In genomic region chr3:132085112-132085822, GRCm38 (mm10) we compare ENCODE assay signal across 8 mouse cellular contexts. TPM values are rescaled to one million over a fixed set of nuclear protein-coding genes. Genes with fewer than 3 reads are reported as not detected.
DNase-seq lines count a peak whose midpoint lies in the region; ATAC-seq and TF ChIP-seq lines count a peak whose summit lies in the region.

Gene Dkk2 (plus strand): TSS chr3:132085292.

- DNase-seq in lung, embryonic 14.5 days: peak; percentile 57
- DNase-seq in lung, adult 2 months: no peak
- no peak for DNase-seq in liver, embryonic 13.5 days
- DNase-seq in retina, postnatal 1 day: peak; percentile 53
- DNase-seq in cerebellum, adult 11 months: no peak
- DNase-seq in right cerebral cortex, adult 18-20 months: no peak

- ATAC-seq in lung, embryonic 14.5 days (ENCODE audit: insufficient read depth): peak; percentile 65
- ATAC-seq in embryonic facial prominence, embryonic 13.5 days (ENCODE audit: insufficient number of reproducible peaks, insufficient read depth, low FRiP score, low TSS enrichment, low read depth): 0 out of 2 replicates have a peak, but pooled peaks have one; percentile 35
- 0 out of 2 replicates have a peak, but pooled peaks have one; percentile 34 for ATAC-seq in hindbrain, embryonic 16.5 days
- ATAC-seq in liver, embryonic 13.5 days (ENCODE audit: low read depth): no peak

- no peak for TF ChIP-seq POLR2A in lung, adult 2 months (IDR thresholded peaks at IDR 0.05; ENCODE audit: borderline replicate concordance, extremely low read depth, low read depth, low read length)

- H3K9ac ChIP-seq in lung, embryonic 14.5 days: peak within 1 kb of the TSS; percentile 32
- peak within 1 kb of the TSS; percentile 79 for H3K9ac ChIP-seq in embryonic facial prominence, embryonic 13.5 days
- H3K9ac ChIP-seq in hindbrain, embryonic 16.5 days (ENCODE audit: low read depth, low read length): peak within 1 kb of the TSS; percentile 60
- H3K9ac ChIP-seq in liver, embryonic 13.5 days: no peak within 1 kb of the TSS

- H3K27me3 ChIP-seq in lung, embryonic 14.5 days (ENCODE audit: insufficient read depth, low read length): peaks cover 36% of the 10 kb centered on the region
- H3K27me3 ChIP-seq in embryonic facial prominence, embryonic 13.5 days: peaks cover 16% of the 10 kb centered on the region
- H3K27me3 ChIP-seq in hindbrain, embryonic 16.5 days (replicated peaks; ENCODE audit: control insufficient read depth, insufficient read depth, low read length): peaks cover 7% of the 10 kb centered on the region
- H3K27me3 ChIP-seq in liver, embryonic 13.5 days: peaks cover 31% of the 10 kb centered on the region

- under 1% methylated on average over 33 of the region's 33 CpGs for WGBS in lung, embryonic 14.5 days
- 2% methylated on average over 33 of the region's 33 CpGs for WGBS in lung, adult 2 months
- under 1% methylated on average over 33 of the region's 33 CpGs for WGBS in embryonic facial prominence, embryonic 13.5 days
- 0% methylated on average over 33 of the region's 33 CpGs for WGBS in hindbrain, embryonic 16.5 days
- WGBS in liver, embryonic 13.5 days (ENCODE audit: insufficient replicate concordance): 2% methylated on average over 33 of the region's 33 CpGs

- H3K4me2 ChIP-seq in lung, embryonic 14.5 days: peak within 1 kb of the TSS; percentile 90
- H3K4me2 ChIP-seq in embryonic facial prominence, embryonic 13.5 days: peak within 1 kb of the TSS; percentile 93
- peak within 1 kb of the TSS; percentile 100 for H3K4me2 ChIP-seq in hindbrain, embryonic 16.5 days (ENCODE audit: low read length)
- H3K4me2 ChIP-seq in liver, embryonic 13.5 days: peak within 1 kb of the TSS; percentile 53

- H3K4me1 ChIP-seq in lung, embryonic 14.5 days (ENCODE audit: insufficient read depth): peaks cover 15% of the 10 kb centered on the region
- H3K4me1 ChIP-seq in lung, adult 2 months (ENCODE audit: control insufficient read depth, insufficient read depth, low read length): peaks cover 6% of the 10 kb centered on the region
- peaks cover 29% of the 10 kb centered on the region for H3K4me1 ChIP-seq in embryonic facial prominence, embryonic 13.5 days
- peaks cover 24% of the 10 kb centered on the region for H3K4me1 ChIP-seq in hindbrain, embryonic 16.5 days (ENCODE audit: control insufficient read depth, insufficient read depth, low read depth, low read length)
- H3K4me1 ChIP-seq in liver, embryonic 13.5 days (replicated peaks): 0 out of 2 replicates have a peak, but pooled peaks cover 2% of the 10 kb centered on the region

- no peak within 1 kb of the TSS for H3K27ac ChIP-seq in lung, embryonic 14.5 days (ENCODE audit: low read depth)
- peak within 1 kb of the TSS; percentile 78 for H3K27ac ChIP-seq in embryonic facial prominence, embryonic 13.5 days
- H3K27ac ChIP-seq in hindbrain, embryonic 16.5 days (ENCODE audit: low read depth, low read length): no peak within 1 kb of the TSS
- no peak within 1 kb of the TSS for H3K27ac ChIP-seq in liver, embryonic 13.5 days

- no peaks in the 10 kb centered on the region for H3K36me3 ChIP-seq in lung, embryonic 14.5 days (ENCODE audit: insufficient read depth)
- no peaks in the 10 kb centered on the region for H3K36me3 ChIP-seq in embryonic facial prominence, embryonic 13.5 days
- H3K36me3 ChIP-seq in hindbrain, embryonic 16.5 days (ENCODE audit: control insufficient read depth, insufficient read depth, low read length): no peaks in the 10 kb centered on the region
- H3K36me3 ChIP-seq in liver, embryonic 13.5 days: no peaks in the 10 kb centered on the region

- peak within 1 kb of the TSS; percentile 44 for H3K4me3 ChIP-seq in lung, embryonic 14.5 days (ENCODE audit: low read depth, low read length)
- no peak within 1 kb of the TSS for H3K4me3 ChIP-seq in lung, adult 2 months (replicated peaks; ENCODE audit: extremely low read depth, low read depth, low read length)
- H3K4me3 ChIP-seq in embryonic facial prominence, embryonic 13.5 days: peak within 1 kb of the TSS; percentile 62
- H3K4me3 ChIP-seq in hindbrain, embryonic 16.5 days (ENCODE audit: low read length): peak within 1 kb of the TSS; percentile 55
- peak within 1 kb of the TSS; percentile 34 for H3K4me3 ChIP-seq in liver, embryonic 13.5 days (replicated peaks)

- no peaks in the 10 kb centered on the region for H3K9me3 ChIP-seq in lung, embryonic 14.5 days (ENCODE audit: low read depth, low read length)
- H3K9me3 ChIP-seq in embryonic facial prominence, embryonic 13.5 days: no peaks in the 10 kb centered on the region
- H3K9me3 ChIP-seq in hindbrain, embryonic 16.5 days (ENCODE audit: control insufficient read depth, low read length): no peaks in the 10 kb centered on the region
- H3K9me3 ChIP-seq in liver, embryonic 13.5 days (replicated peaks): no peaks in the 10 kb centered on the region

- no peak for TF ChIP-seq CTCF in lung, embryonic 14.5 days (IDR thresholded peaks at IDR 0.05; ENCODE audit: low read depth)
- TF ChIP-seq CTCF in lung, adult 2 months (IDR thresholded peaks at IDR 0.05; ENCODE audit: insufficient read depth, low read length): no peak

RNA-seq across cellular contexts. Expression of gene Dkk2, which starts in this region (rescaled TPM):
- polyA plus RNA-seq in lung, embryonic 14.5 days (2014; fragmentation: Nextera tagmentation; extraction: Ambion mirVana): 1.9 and 2.1 TPM in 2 replicates
- polyA plus RNA-seq in lung, adult 2 months (2012; rRNA removed): 0.15 and 1.1 TPM in 2 replicates
- polyA plus RNA-seq in embryonic facial prominence, embryonic 13.5 days (2015; fragmentation: Nextera tagmentation; extraction: Ambion mirVana): 32.7 and 40.1 TPM in 2 replicates
- 1.9 and 2.1 TPM in 2 replicates for polyA plus RNA-seq in hindbrain, embryonic 16.5 days (2015; fragmentation: Nextera tagmentation; extraction: Ambion mirVana)
- polyA plus RNA-seq in liver, embryonic 13.5 days (2015; fragmentation: Nextera tagmentation; extraction: Ambion mirVana): 0.56 and 0.65 TPM in 2 replicates

Comparison
In these comparisons a context has a peak if more than half of its experiments do, and no peak if none do; other contexts are left out.
1. RNA of gene Dkk2 (polyA plus RNA-seq): 32.7 to 40.1 TPM in embryonic facial prominence, embryonic 13.5 days; 1.9 to 2.1 TPM in lung, embryonic 14.5 days, 1.9 to 2.1 TPM in hindbrain, embryonic 16.5 days, 0.15 to 1.1 TPM in lung, adult 2 months and 0.56 to 0.65 TPM in liver, embryonic 13.5 days; every median in the first group is over 10 times any median in the second.
2. DNase-seq: peak in lung, embryonic 14.5 days (single experiment) and retina, postnatal 1 day (single experiment); none in lung, adult 2 months (single experiment), liver, embryonic 13.5 days (single experiment), cerebellum, adult 11 months (single experiment) and right cerebral cortex, adult 18-20 months (single experiment).
3. Peak in every context shown above with its lines, with median percentiles within 50 percentile points of each other: H3K4me2 ChIP-seq.